Mouse (Mus musculus): ENCODE measurements around the gene Brd3. TPM values are rescaled to one million over a fixed set of nuclear protein-coding genes. Genes with fewer than 3 reads are reported as not detected.

Gene Brd3
- total and polyA plus RNA-seq, 2 experiments = 5.8 to 14.8 TPM

GRCm38 (mm10) chr2:27413936-27414657 lies 93.4 kb downstream of the Brd3 start:
- H3K27ac ChIP-seq (replicated peaks; ENCODE audit: insufficient read depth, low read depth, low read length) = no peak overlapping the region
- H3K4me1 ChIP-seq (ENCODE audit: control insufficient read depth, insufficient read depth, low read length) = peaks cover 68% of the 10 kb centered on the region
- peaks cover 62% of the 10 kb centered on the region for H3K79me2 ChIP-seq (ENCODE audit: control insufficient read depth, insufficient read depth, low read length)
- 68% methylated on average over 16 of the region's 16 CpGs for WGBS
- H3K4me3 ChIP-seq (ENCODE audit: insufficient read depth, low read depth, low read length) = no peak overlapping the region
- TF ChIP-seq POLR2A (IDR thresholded peaks at IDR 0.05; ENCODE audit: extremely low read depth, insufficient read depth, low read length) = no peak
- TF ChIP-seq CTCF (IDR thresholded peaks at IDR 0.05; ENCODE audit: low read depth, low read length) = no peak
- no peak overlapping the region for H3K9ac ChIP-seq (ENCODE audit: low read depth, low read length)
- no peaks in the 10 kb centered on the region for H3K36me3 ChIP-seq (ENCODE audit: control insufficient read depth, insufficient read depth, low read length)
- no peak for DNase-seq (ENCODE audit: extremely low read depth, low read depth, low spot score)
- H3K27me3 ChIP-seq (ENCODE audit: control insufficient read depth, insufficient read depth, low read length) = no peaks in the 10 kb centered on the region

GRCm38 (mm10) chr2:27413582-27413935 lies 93.9 kb downstream of the Brd3 start:
- peaks cover 68% of the 10 kb centered on the region for H3K4me1 ChIP-seq (ENCODE audit: control insufficient read depth, insufficient read depth, low read length)
- H3K9ac ChIP-seq (ENCODE audit: low read depth, low read length) = no peak overlapping the region
- H3K27ac ChIP-seq (replicated peaks; ENCODE audit: insufficient read depth, low read depth, low read length) = no peak overlapping the region
- no peaks in the 10 kb centered on the region for H3K36me3 ChIP-seq (ENCODE audit: control insufficient read depth, insufficient read depth, low read length)
- 81% methylated on average over 2 of the region's 2 CpGs for WGBS
- no peak for DNase-seq (ENCODE audit: extremely low read depth, low read depth, low spot score)
- H3K27me3 ChIP-seq (ENCODE audit: control insufficient read depth, insufficient read depth, low read length) = no peaks in the 10 kb centered on the region
- H3K79me2 ChIP-seq (ENCODE audit: control insufficient read depth, insufficient read depth, low read length) = peaks cover 63% of the 10 kb centered on the region
- H3K4me3 ChIP-seq (ENCODE audit: insufficient read depth, low read depth, low read length) = no peak overlapping the region
- TF ChIP-seq CTCF (IDR thresholded peaks at IDR 0.05; ENCODE audit: low read depth, low read length) (no peak), POLR2A (IDR thresholded peaks at IDR 0.05; ENCODE audit: extremely low read depth, insufficient read depth, low read length) (no peak)

- TF ChIP-seq CTCF (IDR thresholded peaks at IDR 0.05; ENCODE audit: low read depth, low read length) = no peak
- TF ChIP-seq POLR2A (IDR thresholded peaks at IDR 0.05; ENCODE audit: extremely low read depth, insufficient read depth, low read length) = no peak
- Histone ChIP-seq H3K27me3 (ENCODE audit: control insufficient read depth, insufficient read depth, low read length) (no peaks in the 10 kb centered on the region), H3K4me1 (ENCODE audit: control insufficient read depth, insufficient read depth, low read length) (peaks cover 56% of the 10 kb centered on the region), H3K27ac (replicated peaks; ENCODE audit: insufficient read depth, low read depth, low read length) (peak overlapping the region; percentile 24), H3K4me3 (ENCODE audit: insufficient read depth, low read depth, low read length) (no peak overlapping the region), H3K36me3 (ENCODE audit: control insufficient read depth, insufficient read depth, low read length) (no peaks in the 10 kb centered on the region), H3K79me2 (ENCODE audit: control insufficient read depth, insufficient read depth, low read length) (peaks cover 66% of the 10 kb centered on the region), H3K9ac (ENCODE audit: low read depth, low read length) (0 out of 2 replicates have a peak overlapping the region, but pooled peaks have one; percentile 6)
- 26% methylated on average over 7 of the region's 7 CpGs for WGBS
- DNase-seq (ENCODE audit: extremely low read depth, low read depth, low spot score) = no peak
Measured at GRCm38 (mm10) chr2:27412245-27412800, 95.1 kb downstream of the Brd3 start.

- Histone ChIP-seq H3K36me3 (ENCODE audit: control insufficient read depth, insufficient read depth, low read length) (no peaks in the 10 kb centered on the region), H3K4me1 (ENCODE audit: control insufficient read depth, insufficient read depth, low read length) (peaks cover 57% of the 10 kb centered on the region), H3K27ac (replicated peaks; ENCODE audit: insufficient read depth, low read depth, low read length) (peak overlapping the region; percentile 92), H3K27me3 (ENCODE audit: control insufficient read depth, insufficient read depth, low read length) (no peaks in the 10 kb centered on the region), H3K4me3 (ENCODE audit: insufficient read depth, low read depth, low read length) (no peak overlapping the region), H3K79me2 (ENCODE audit: control insufficient read depth, insufficient read depth, low read length) (peaks cover 72% of the 10 kb centered on the region), H3K9ac (ENCODE audit: low read depth, low read length) (peak overlapping the region; percentile 48)
- TF ChIP-seq POLR2A (IDR thresholded peaks at IDR 0.05; ENCODE audit: extremely low read depth, insufficient read depth, low read length) = no peak
- TF ChIP-seq CTCF (IDR thresholded peaks at IDR 0.05; ENCODE audit: low read depth, low read length) = no peak
- DNase-seq (ENCODE audit: extremely low read depth, low read depth, low spot score) = peak; percentile 83
- WGBS = 17% methylated on average over 8 of the region's 8 CpGs
Measured at GRCm38 (mm10) chr2:27411688-27412174, 95.7 kb downstream of the Brd3 start.

- Histone ChIP-seq H3K27me3 (ENCODE audit: control insufficient read depth, insufficient read depth, low read length) (no peaks in the 10 kb centered on the region), H3K79me2 (ENCODE audit: control insufficient read depth, insufficient read depth, low read length) (peaks cover 76% of the 10 kb centered on the region), H3K4me1 (ENCODE audit: control insufficient read depth, insufficient read depth, low read length) (peaks cover 57% of the 10 kb centered on the region), H3K4me3 (ENCODE audit: insufficient read depth, low read depth, low read length) (no peak overlapping the region), H3K27ac (replicated peaks; ENCODE audit: insufficient read depth, low read depth, low read length) (peak overlapping the region; percentile 92), H3K36me3 (ENCODE audit: control insufficient read depth, insufficient read depth, low read length) (no peaks in the 10 kb centered on the region), H3K9ac (ENCODE audit: low read depth, low read length) (peak overlapping the region; percentile 36; the same call in 1 of the 2 replicates)
- 52% methylated on average over 6 of the region's 6 CpGs for WGBS
- peak; percentile 79 for DNase-seq (ENCODE audit: extremely low read depth, low read depth, low spot score)
- TF ChIP-seq CTCF (IDR thresholded peaks at IDR 0.05; ENCODE audit: low read depth, low read length) = no peak
- TF ChIP-seq POLR2A (IDR thresholded peaks at IDR 0.05; ENCODE audit: extremely low read depth, insufficient read depth, low read length) = no peak
Measured at GRCm38 (mm10) chr2:27410518-27411140, 96.8 kb downstream of the Brd3 start.

Measured in liver, adult 2 months (tissue).